Mouse (Mus musculus) adrenal gland, adult 8-10 months (tissue): ENCODE data around the gene Iqcm. TPM values are rescaled to one million over a fixed set of nuclear protein-coding genes. Genes with fewer than 3 reads are reported as not detected.
"Not testable (repeated sequence)": the region's sequence is repeated elsewhere in the genome, so short reads cannot be mapped to it uniquely, and the experiment has no call there.

Source experiments
- DNase-seq: peaks from one replicate; pipeline ENCODE4 v3.0.0; 2022
- total RNA-seq, 4 experiments: library from RNA; stranded (reverse); gene quantifications; 2 replicates each; pipeline ENCODE4 v1.2.4; 2022

The Iqcm gene
- not detected for total RNA-seq

GRCm38 (mm10) chr8:75448394-75448793, at the start of gene Iqcm:
Gene Iqcm, plus strand, starts transcription at chr8:75448694.
- DNase-seq: no peak

GRCm38 (mm10) chr8:75406489-75406888, 42.0 kb upstream of the Iqcm start, which contains the start of gene Gm10358:
Gene Gm10358, minus strand, starts transcription at chr8:75406589.
- DNase-seq: no peak

GRCm38 (mm10) chr8:75415696-75416095, 32.8 kb upstream of the Iqcm start:
- DNase-seq: not testable (repeated sequence)

- no peak for DNase-seq
These were observed 28.3 kb downstream of the Iqcm start for GRCm38 (mm10) chr8:75476756-75477155.

GRCm38 (mm10) chr8:75489035-75489678, 40.7 kb downstream of the Iqcm start:
- DNase-seq: no peak

GRCm38 (mm10) chr8:75509299-75509698, 60.8 kb downstream of the Iqcm start:
- no peak for DNase-seq

GRCm38 (mm10) chr8:75513786-75514185, 65.3 kb downstream of the Iqcm start:
- no peak for DNase-seq

- DNase-seq: no peak
These were observed 100.8 kb downstream of the Iqcm start for GRCm38 (mm10) chr8:75549284-75549683.

GRCm38 (mm10) chr8:75596281-75596680, 147.8 kb downstream of the Iqcm start:
- no peak for DNase-seq

GRCm38 (mm10) chr8:75642958-75643357, 194.5 kb downstream of the Iqcm start:
- no peak for DNase-seq

GRCm38 (mm10) chr8:75659287-75659686, 210.8 kb downstream of the Iqcm start:
- DNase-seq: no peak

- DNase-seq: no peak
These were observed 298.1 kb downstream of the Iqcm start for GRCm38 (mm10) chr8:75746561-75746960.

GRCm38 (mm10) chr8:75755596-75755995, 307.1 kb downstream of the Iqcm start:
- DNase-seq: no peak

GRCm38 (mm10) chr8:75828468-75829132, 380.1 kb downstream of the Iqcm start:
- DNase-seq: no peak

GRCm38 (mm10) chr8:75835245-75835644, 386.8 kb downstream of the Iqcm start:
- no peak for DNase-seq

GRCm38 (mm10) chr8:75917603-75918344, 469.3 kb downstream of the Iqcm start:
- no peak for DNase-seq

- DNase-seq: no peak
These were observed 500.7 kb downstream of the Iqcm start for GRCm38 (mm10) chr8:75949166-75949565.

- DNase-seq: no peak
These were observed 507.5 kb downstream of the Iqcm start for GRCm38 (mm10) chr8:75956016-75956415.

GRCm38 (mm10) chr8:76018501-76018900, 570.0 kb downstream of the Iqcm start:
- DNase-seq: no peak
